Mouse (Mus musculus) bone marrow macrophage, adult 2 months (primary cell): Measurements from ENCODE around the gene Serpina12. TPM values are rescaled to one million over a fixed set of nuclear protein-coding genes. Genes with fewer than 3 reads are reported as not detected.

Experiments used
- H3K27ac ChIP-seq: 2 replicates; pipeline ENCODE4 v1.5.1; 2012; ENCODE audit warnings: low read depth, low read length; ENCODE audit not compliant: insufficient read depth
- H3K4me1 ChIP-seq: 2 replicates; pipeline ENCODE4 v1.6.1; 2012; ENCODE audit warnings: low read length; ENCODE audit not compliant: control insufficient read depth, insufficient read depth
- H3K4me3 ChIP-seq: 2 replicates; pipeline ENCODE4 v1.5.1; 2012; ENCODE audit warnings: mild to moderate bottlenecking, low read length, moderate library complexity; ENCODE audit not compliant: insufficient read depth
- CTCF ChIP-seq: IDR thresholded peaks from 2 replicates; pipeline ENCODE4 v1.5.1; 2012; ENCODE audit warnings: low read depth, mild to moderate bottlenecking, low read length, moderate library complexity
- POLR2A ChIP-seq: IDR thresholded peaks from 2 replicates; pipeline ENCODE4 v1.6.1; 2012; ENCODE audit warnings: mild to moderate bottlenecking, low read depth, low read length, borderline replicate concordance
- polyA plus RNA-seq: library from polyadenylated mRNA; stranded (reverse); fragments of >200 nt; gene quantifications from 2 replicates; pipeline ENCODE4 v1.2.4, GENCODE M21; 2012; ENCODE audit not compliant: missing spikeins, insufficient read depth, insufficient read length

Gene Serpina12
- polyA plus RNA-seq: not detected in 2 replicates

GRCm38 (mm10) chr12:104044343-104044742 is at the start of gene Serpina12:
Gene Serpina12, minus strand, starts transcription at chr12:104044443.
- Histone ChIP-seq H3K4me1 (no peaks in the 10 kb centered on the region), H3K4me3 (no peak within 1 kb of the TSS), H3K27ac (no peak within 1 kb of the TSS)
- TF ChIP-seq CTCF (no peak), POLR2A (no peak)

GRCm38 (mm10) chr12:104091303-104091702 is 47.1 kb upstream of the Serpina12 start:
- no peaks in the 10 kb centered on the region for H3K4me1 ChIP-seq
- no peak overlapping the region for H3K27ac ChIP-seq
- H3K4me3 ChIP-seq: no peak overlapping the region
- TF ChIP-seq POLR2A: no peak
- TF ChIP-seq CTCF: no peak

- H3K4me1 ChIP-seq: no peaks in the 10 kb centered on the region
- no peak overlapping the region for H3K27ac ChIP-seq
- TF ChIP-seq POLR2A (no peak), CTCF (no peak)
Measured at GRCm38 (mm10) chr12:104090119-104090518, 45.9 kb upstream of the Serpina12 start.

GRCm38 (mm10) chr12:104072286-104072685 is 28.0 kb upstream of the Serpina12 start:
- Histone ChIP-seq H3K27ac (no peak overlapping the region), H3K4me1 (peaks cover 3% of the 10 kb centered on the region; the same call in 1 of the 2 replicates), H3K4me3 (no peak overlapping the region)
- TF ChIP-seq POLR2A: no peak
- TF ChIP-seq CTCF: no peak

More at GRCm38 (mm10) chr12:104090119-104090518, 45.9 kb upstream of the Serpina12 start:
- H3K4me3 ChIP-seq: no peak overlapping the region

- no peak for TF ChIP-seq CTCF
- no peak for TF ChIP-seq POLR2A
- no peak overlapping the region for H3K27ac ChIP-seq
- peaks cover 7% of the 10 kb centered on the region for H3K4me1 ChIP-seq
- H3K4me3 ChIP-seq: no peak overlapping the region
Measured at GRCm38 (mm10) chr12:104071708-104072107, 27.5 kb upstream of the Serpina12 start.

GRCm38 (mm10) chr12:104069620-104070019 is 25.4 kb upstream of the Serpina12 start:
- H3K4me3 ChIP-seq: no peak overlapping the region
- H3K27ac ChIP-seq: no peak overlapping the region
- TF ChIP-seq POLR2A (no peak), CTCF (peak; percentile 73)
- peaks cover 12% of the 10 kb centered on the region for H3K4me1 ChIP-seq

- Histone ChIP-seq H3K27ac (peak overlapping the region; percentile 59), H3K4me3 (peak overlapping the region; percentile 52), H3K4me1 (peaks cover 13% of the 10 kb centered on the region)
- TF ChIP-seq POLR2A (no peak), CTCF (no peak)
Measured at GRCm38 (mm10) chr12:104067549-104067948, 23.3 kb upstream of the Serpina12 start.

GRCm38 (mm10) chr12:104066241-104066640 is 22.0 kb upstream of the Serpina12 start:
- H3K4me1 ChIP-seq: peaks cover 13% of the 10 kb centered on the region
- TF ChIP-seq CTCF (peak; percentile 82), POLR2A (no peak)
- no peak overlapping the region for H3K27ac ChIP-seq
- H3K4me3 ChIP-seq: no peak overlapping the region

GRCm38 (mm10) chr12:104064996-104065395 is 20.8 kb upstream of the Serpina12 start:
- TF ChIP-seq POLR2A (no peak), CTCF (no peak)
- Histone ChIP-seq H3K4me1 (peaks cover 13% of the 10 kb centered on the region), H3K27ac (no peak overlapping the region), H3K4me3 (no peak overlapping the region)

- H3K4me1 ChIP-seq: peaks cover 13% of the 10 kb centered on the region
- TF ChIP-seq CTCF (no peak), POLR2A (no peak)
- H3K27ac ChIP-seq: no peak overlapping the region
- no peak overlapping the region for H3K4me3 ChIP-seq
Measured at GRCm38 (mm10) chr12:104064532-104064931, 20.3 kb upstream of the Serpina12 start.
